Mouse (Mus musculus): ENCODE data around the gene Itpka. TPM values are rescaled to one million over a fixed set of nuclear protein-coding genes. Genes with fewer than 3 reads are reported as not detected.

Gene Itpka
- polyA plus RNA-seq, 1 experiment from 2014 or later = 1.7 TPM

GRCm38 (mm10) chr2:119799961-119800550 is 57.9 kb downstream of the Itpka start:
- Histone ChIP-seq H3K27ac (ENCODE audit: low read length) (no peak overlapping the region), H3K4me3 (ENCODE audit: low read length) (peak overlapping the region; percentile 76), H3K27me3 (ENCODE audit: control insufficient read depth, insufficient read depth, low read length) (0 out of 2 replicates have a peak, but pooled peaks cover 4% of the 10 kb centered on the region), H3K36me3 (ENCODE audit: control insufficient read depth, insufficient read depth) (no peaks in the 10 kb centered on the region), H3K4me2 (ENCODE audit: low read depth, low read length) (peak overlapping the region; percentile 99), H3K9me3 (replicated peaks; ENCODE audit: control insufficient read depth, low read length) (no peaks in the 10 kb centered on the region), H3K9ac (ENCODE audit: low read length) (peak overlapping the region; percentile 83), H3K4me1 (ENCODE audit: control insufficient read depth, insufficient read depth, low read length) (peaks cover 27% of the 10 kb centered on the region)
- peak; percentile 33; the same call in 1 of the 2 replicates for ATAC-seq (replicated peaks; ENCODE audit: extremely low read depth, insufficient read depth, low FRiP score)
- 1% methylated on average over 26 of the region's 27 CpGs for WGBS

Other genes with a start within 250 kb of the Itpka start
- gene Exd1, start 194.7 kb upstream of the Itpka start, polyA plus RNA-seq (2015; fragmentation: Nextera tagmentation; extraction: Ambion mirVana) = 0.09 and 0.11 TPM in 2 replicates
- gene Chp1, start 194.6 kb upstream of the Itpka start, polyA plus RNA-seq (2015; fragmentation: Nextera tagmentation; extraction: Ambion mirVana) = 52.3 and 52.5 TPM in 2 replicates
- gene Nusap1, start 124.0 kb upstream of the Itpka start, polyA plus RNA-seq (2015; fragmentation: Nextera tagmentation; extraction: Ambion mirVana) = 42.1 and 53.3 TPM in 2 replicates
- 20.5 and 23.2 TPM in 2 replicates for gene Oip5, start 123.9 kb upstream of the Itpka start, polyA plus RNA-seq (2015; fragmentation: Nextera tagmentation; extraction: Ambion mirVana)
- 62.3 and 69.0 TPM in 2 replicates for gene Ndufaf1, start 79.5 kb upstream of the Itpka start, polyA plus RNA-seq (2015; fragmentation: Nextera tagmentation; extraction: Ambion mirVana)
- gene Rtf1, start 67.3 kb upstream of the Itpka start, polyA plus RNA-seq (2015; fragmentation: Nextera tagmentation; extraction: Ambion mirVana) = 21.0 and 23.9 TPM in 2 replicates
- 0.22 TPM in 1 of 2 replicates, not detected in the other for gene Ltk, start 18.1 kb downstream of the Itpka start, polyA plus RNA-seq (2015; fragmentation: Nextera tagmentation; extraction: Ambion mirVana)
- gene Rpap1, start 45.2 kb downstream of the Itpka start, polyA plus RNA-seq (2015; fragmentation: Nextera tagmentation; extraction: Ambion mirVana) = 17.2 and 18.3 TPM in 2 replicates
- gene Tyro3, start 55.4 kb downstream of the Itpka start, polyA plus RNA-seq (2015; fragmentation: Nextera tagmentation; extraction: Ambion mirVana) = 5.1 and 8.0 TPM in 2 replicates
- gene Mga, start 154.9 kb downstream of the Itpka start, polyA plus RNA-seq (2015; fragmentation: Nextera tagmentation; extraction: Ambion mirVana) = 14.9 and 17.8 TPM in 2 replicates
- gene Mapkbp1, start 230.4 kb downstream of the Itpka start, polyA plus RNA-seq (2015; fragmentation: Nextera tagmentation; extraction: Ambion mirVana) = 2.2 and 2.4 TPM in 2 replicates